Mouse (Mus musculus) erythroblast, embryonic 14.5 days (primary cell): ENCODE results near the gene Tcea3.

Experiments
- GATA1 ChIP-seq: IDR thresholded peaks from 2 replicates; pipeline ENCODE4 v1.6.1; 2012; ENCODE audit warnings: low read length, inconsistent platforms, mixed read lengths
- TAL1 ChIP-seq: IDR thresholded peaks from 3 replicates; pipeline ENCODE4 v1.6.1; 2012; ENCODE audit warnings: low read length, inconsistent platforms, mixed read lengths

GRCm38 (mm10) chr4:136256696-136257095, 9.2 kb downstream of the Tcea3 start:
- TF ChIP-seq GATA1 (no peak), TAL1 (no peak)
